Mouse (Mus musculus): Measurements from ENCODE around the gene Cuedc2. TPM values are rescaled to one million over a fixed set of nuclear protein-coding genes. Genes with fewer than 3 reads are reported as not detected.

Gene Cuedc2
- polyA plus RNA-seq, 1 experiment from 2014 or later = 165 TPM

DNA sequence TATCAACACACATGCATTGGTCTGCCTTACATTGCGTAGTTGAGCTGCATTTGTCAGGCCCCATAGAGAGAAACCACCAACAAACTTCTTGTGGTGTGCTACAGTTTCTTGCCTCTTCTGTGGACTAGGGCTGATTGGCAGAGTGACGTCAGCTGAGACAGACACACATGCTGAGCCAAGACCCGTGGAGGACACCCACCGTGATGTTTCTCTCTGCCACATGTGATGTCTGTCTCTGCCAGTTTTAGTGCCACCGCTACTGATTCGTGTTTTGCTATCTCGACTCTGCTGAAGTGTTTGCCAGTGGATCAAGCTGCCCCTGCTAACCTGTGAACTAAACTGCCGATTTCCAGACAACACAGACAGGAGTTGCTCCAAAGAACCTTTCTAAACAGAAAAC, 23.6 kb upstream of the Cuedc2 start:
- Histone ChIP-seq H3K4me1 (ENCODE audit: control insufficient read depth, insufficient read depth, low read length) (peaks cover 8% of the 10 kb centered on the region), H3K9me3 (ENCODE audit: control insufficient read depth, low read length) (no peaks in the 10 kb centered on the region), H3K4me3 (ENCODE audit: low read length) (no peak overlapping the region), H3K27ac (ENCODE audit: low read depth, low read length) (no peak overlapping the region), H3K36me3 (ENCODE audit: control insufficient read depth, insufficient read depth, low read length) (no peaks in the 10 kb centered on the region), H3K27me3 (ENCODE audit: control insufficient read depth, insufficient read depth, low read length) (peaks cover 3% of the 10 kb centered on the region; the same call in 1 of the 2 replicates), H3K4me2 (replicated peaks; ENCODE audit: low read depth, low read length) (no peak overlapping the region), H3K9ac (ENCODE audit: low read depth, low read length) (no peak overlapping the region)
- 88% methylated on average over 8 of the region's 8 CpGs for WGBS
- no peak for ATAC-seq (ENCODE audit: low FRiP score, low TSS enrichment)

DNA sequence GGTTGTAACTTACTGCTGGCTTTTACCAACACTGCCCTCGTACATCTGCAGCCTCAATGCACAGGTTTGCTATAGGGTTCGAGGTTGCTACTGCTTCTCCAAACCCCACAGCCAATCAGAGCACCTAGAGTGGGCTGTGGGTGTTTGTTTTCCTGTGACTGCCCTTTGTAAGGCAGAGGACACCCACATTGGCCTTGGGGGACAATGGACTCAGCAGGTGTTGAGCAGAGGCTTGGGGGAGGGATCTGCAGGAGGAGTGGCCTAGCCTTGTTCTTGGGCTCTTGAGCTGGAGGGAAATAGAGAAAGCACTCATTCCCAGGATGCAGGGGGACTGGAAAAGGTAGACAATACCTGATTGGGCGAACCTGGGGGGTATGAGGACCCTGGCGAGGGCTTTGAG, 19.9 kb upstream of the Cuedc2 start:
- H3K27ac ChIP-seq (ENCODE audit: low read depth, low read length) = no peak overlapping the region
- no peak for ATAC-seq (ENCODE audit: low FRiP score, low TSS enrichment)
- peak overlapping the region; percentile 4; the same call in 1 of the 2 replicates for H3K4me2 ChIP-seq (replicated peaks; ENCODE audit: low read depth, low read length)
- H3K36me3 ChIP-seq (ENCODE audit: control insufficient read depth, insufficient read depth, low read length) = no peaks in the 10 kb centered on the region
- H3K9ac ChIP-seq (ENCODE audit: low read depth, low read length) = no peak overlapping the region
- H3K27me3 ChIP-seq (ENCODE audit: control insufficient read depth, insufficient read depth, low read length) = peaks cover 5% of the 10 kb centered on the region; the same call in 1 of the 2 replicates
- no peak overlapping the region for H3K4me3 ChIP-seq (ENCODE audit: low read length)
- H3K4me1 ChIP-seq (ENCODE audit: control insufficient read depth, insufficient read depth, low read length) = peaks cover 12% of the 10 kb centered on the region
- peaks cover 3% of the 10 kb centered on the region; the same call in 1 of the 2 replicates for H3K9me3 ChIP-seq (ENCODE audit: control insufficient read depth, low read length)
- 61% methylated on average over 4 of the region's 4 CpGs for WGBS

DNA sequence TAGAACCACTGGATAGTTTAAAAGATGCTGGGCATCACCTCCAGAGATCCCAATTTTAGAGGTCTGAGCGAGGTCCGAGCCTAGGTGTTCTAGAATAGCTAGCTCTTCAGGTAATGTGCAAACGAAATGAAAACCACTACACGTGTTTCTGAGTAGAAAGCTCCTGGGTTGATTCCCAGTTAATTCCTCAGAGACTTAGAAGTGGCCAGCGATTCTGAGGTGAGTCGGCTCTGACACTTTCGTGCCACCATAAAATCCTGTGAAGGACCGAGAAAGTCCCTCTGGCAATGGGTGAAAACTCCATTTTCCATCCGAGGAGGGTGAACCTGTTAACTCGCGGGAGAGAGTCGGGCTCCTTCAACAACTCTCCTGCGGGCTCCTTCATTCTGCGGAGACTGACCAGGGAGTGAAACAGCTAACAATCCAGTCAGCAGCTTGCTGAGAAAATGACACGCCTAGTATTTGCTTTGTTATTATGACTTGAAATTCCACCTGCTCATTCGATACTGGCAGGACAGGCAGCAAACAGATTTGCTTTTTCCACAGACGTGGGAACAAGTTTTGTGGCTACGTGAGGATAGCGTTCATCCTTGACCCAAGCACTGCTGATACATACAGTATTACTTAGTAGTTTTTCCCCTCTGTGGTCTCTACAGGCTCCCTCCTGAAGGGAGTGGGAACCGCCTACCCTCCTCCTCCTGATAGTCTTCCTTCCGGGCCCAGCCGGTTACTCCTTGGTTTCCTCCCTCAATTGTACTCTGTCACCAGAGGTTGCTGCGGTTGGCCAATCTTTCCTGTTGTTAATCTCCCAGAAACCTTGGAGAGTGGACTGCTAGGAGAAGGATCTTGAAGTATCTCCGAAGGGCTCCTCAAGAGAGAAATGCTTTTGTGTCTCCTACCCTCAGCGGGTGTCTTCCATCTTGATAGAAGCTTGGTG, 19.1 kb upstream of the Cuedc2 start:
- no peak for ATAC-seq (ENCODE audit: low FRiP score, low TSS enrichment)
- 13% methylated on average over 25 of the region's 25 CpGs for WGBS
- peak overlapping the region; percentile 61 for H3K4me3 ChIP-seq (ENCODE audit: low read length)
- H3K27me3 ChIP-seq (ENCODE audit: control insufficient read depth, insufficient read depth, low read length) = peaks cover 5% of the 10 kb centered on the region; the same call in 1 of the 2 replicates
- H3K9ac ChIP-seq (ENCODE audit: low read depth, low read length) = peak overlapping the region; percentile 61; the same call in 1 of the 2 replicates
- H3K27ac ChIP-seq (ENCODE audit: low read depth, low read length) = no peak overlapping the region
- no peaks in the 10 kb centered on the region for H3K36me3 ChIP-seq (ENCODE audit: control insufficient read depth, insufficient read depth, low read length)
- peaks cover 3% of the 10 kb centered on the region; the same call in 1 of the 2 replicates for H3K9me3 ChIP-seq (ENCODE audit: control insufficient read depth, low read length)
- H3K4me1 ChIP-seq (ENCODE audit: control insufficient read depth, insufficient read depth, low read length) = peaks cover 12% of the 10 kb centered on the region
- H3K4me2 ChIP-seq (replicated peaks; ENCODE audit: low read depth, low read length) = peak overlapping the region; percentile 88

DNA sequence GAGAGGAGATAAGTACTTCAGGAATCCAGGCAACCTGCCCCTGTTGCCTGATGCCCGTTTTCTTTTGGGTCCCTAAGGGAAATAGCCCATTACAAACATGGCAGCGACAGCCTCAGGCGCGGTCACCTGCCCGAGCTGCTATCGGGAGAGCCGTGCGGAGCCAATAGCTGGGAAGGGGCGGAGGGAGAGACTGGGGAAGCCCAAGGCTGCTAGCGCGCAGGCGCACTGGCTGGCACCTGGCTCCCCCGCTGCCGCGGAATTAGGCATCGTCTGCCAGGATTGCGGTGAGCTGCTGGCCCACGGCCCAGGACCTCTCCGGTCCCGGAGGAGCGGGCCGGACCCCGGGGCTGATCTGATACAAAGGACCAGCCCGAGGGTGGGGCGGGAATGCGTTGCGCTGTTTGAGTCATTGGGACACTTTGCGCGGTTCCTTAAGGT, 18.2 kb upstream of the Cuedc2 start:
- no peak overlapping the region for H3K27ac ChIP-seq (ENCODE audit: low read depth, low read length)
- peaks cover 5% of the 10 kb centered on the region; the same call in 1 of the 2 replicates for H3K27me3 ChIP-seq (ENCODE audit: control insufficient read depth, insufficient read depth, low read length)

DNA sequence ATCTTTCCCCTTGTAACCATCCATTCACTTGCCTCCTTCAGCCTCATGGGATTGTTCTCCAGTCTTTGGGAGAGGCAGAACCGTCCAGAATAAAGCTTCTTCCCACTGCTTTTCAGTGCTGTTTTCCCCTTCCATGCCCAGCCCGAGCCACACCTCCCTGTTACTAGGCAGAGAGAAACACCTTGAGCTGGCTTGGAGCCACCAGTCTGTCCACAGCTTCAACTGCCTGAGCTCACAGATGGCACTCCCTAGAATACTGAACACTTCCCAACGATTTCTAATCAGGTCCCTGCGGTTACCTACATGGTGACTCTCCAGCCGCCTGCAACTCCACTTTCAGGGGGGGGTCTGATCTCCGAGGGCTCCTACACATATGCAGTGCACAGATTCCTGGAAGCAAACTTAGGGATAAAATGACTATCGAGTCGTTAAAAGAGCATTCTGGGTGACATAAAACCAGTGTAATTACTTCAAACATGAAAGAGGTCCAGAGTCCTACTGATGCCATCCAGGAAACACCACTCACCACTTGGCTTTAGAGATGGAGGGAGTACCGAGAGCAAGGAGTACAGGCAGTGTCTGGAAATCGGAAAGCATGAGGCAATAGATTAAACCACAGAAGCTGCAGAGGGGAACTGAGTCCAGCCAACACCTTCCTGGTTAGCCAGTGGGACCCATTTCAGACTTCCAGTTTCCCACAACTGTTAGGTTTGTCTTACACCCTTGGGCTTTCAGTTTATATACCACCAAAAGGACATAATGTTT, 11.8 kb upstream of the Cuedc2 start, which contains the start of gene 2310034G01Rik:
TSS of gene 2310034G01Rik (minus strand) at position 135 of the 765 bp plus-strand sequence.
- no peaks in the 10 kb centered on the region for H3K9me3 ChIP-seq (ENCODE audit: control insufficient read depth, low read length)
- H3K4me1 ChIP-seq (ENCODE audit: control insufficient read depth, insufficient read depth, low read length) = peaks cover 9% of the 10 kb centered on the region; the same call in 1 of the 2 replicates
- peak within 1 kb of the TSS; percentile 74 for H3K27ac ChIP-seq (ENCODE audit: low read depth, low read length)
- no peaks in the 10 kb centered on the region for H3K27me3 ChIP-seq (ENCODE audit: control insufficient read depth, insufficient read depth, low read length)
- WGBS = 63% methylated on average over 10 of the region's 10 CpGs
- H3K36me3 ChIP-seq (ENCODE audit: control insufficient read depth, insufficient read depth, low read length) = no peaks in the 10 kb centered on the region
- ATAC-seq (ENCODE audit: low FRiP score, low TSS enrichment) = no peak
- peak within 1 kb of the TSS; percentile 96 for H3K4me2 ChIP-seq (replicated peaks; ENCODE audit: low read depth, low read length)
- H3K4me3 ChIP-seq (ENCODE audit: low read length) = peak within 1 kb of the TSS; percentile 69
- H3K9ac ChIP-seq (ENCODE audit: low read depth, low read length) = peak within 1 kb of the TSS; percentile 84

More for the DNA sequence above, 18.2 kb upstream of the Cuedc2 start:
- under 1% methylated on average over 29 of the region's 29 CpGs for WGBS
- H3K4me2 ChIP-seq (replicated peaks; ENCODE audit: low read depth, low read length) = peak overlapping the region; percentile 88
- H3K4me3 ChIP-seq (ENCODE audit: low read length) = peak overlapping the region; percentile 61
- peak overlapping the region; percentile 61 for H3K9ac ChIP-seq (ENCODE audit: low read depth, low read length)
- no peaks in the 10 kb centered on the region for H3K36me3 ChIP-seq (ENCODE audit: control insufficient read depth, insufficient read depth, low read length)
- peaks cover 3% of the 10 kb centered on the region; the same call in 1 of the 2 replicates for H3K9me3 ChIP-seq (ENCODE audit: control insufficient read depth, low read length)
- peak; percentile 85 for ATAC-seq (ENCODE audit: low FRiP score, low TSS enrichment)
- peaks cover 12% of the 10 kb centered on the region for H3K4me1 ChIP-seq (ENCODE audit: control insufficient read depth, insufficient read depth, low read length)

DNA sequence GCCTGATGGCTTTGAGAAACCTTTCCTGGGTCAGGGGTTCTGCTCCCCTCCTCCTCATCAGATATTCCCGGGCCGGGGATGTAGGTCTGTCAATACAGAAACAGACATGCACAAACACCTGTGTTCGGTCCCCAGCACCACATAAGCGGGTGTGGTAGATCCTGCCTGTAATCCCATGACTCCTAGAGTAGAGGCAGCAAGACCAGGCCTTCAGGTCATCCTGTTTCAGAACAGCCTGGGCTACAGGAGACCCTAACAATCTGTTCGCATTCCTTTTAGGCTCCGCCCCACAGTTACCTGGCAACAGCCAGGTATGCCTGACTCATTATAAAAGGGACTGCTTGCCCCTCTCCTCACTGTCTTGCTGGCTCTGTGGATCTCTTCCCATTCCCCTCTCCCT, 11.0 kb upstream of the Cuedc2 start:
- no peaks in the 10 kb centered on the region for H3K27me3 ChIP-seq (ENCODE audit: control insufficient read depth, insufficient read depth, low read length)
- no peaks in the 10 kb centered on the region for H3K36me3 ChIP-seq (ENCODE audit: control insufficient read depth, insufficient read depth, low read length)
- no peak overlapping the region for H3K27ac ChIP-seq (ENCODE audit: low read depth, low read length)
- no peaks in the 10 kb centered on the region for H3K9me3 ChIP-seq (ENCODE audit: control insufficient read depth, low read length)
- H3K4me2 ChIP-seq (replicated peaks; ENCODE audit: low read depth, low read length) = peak overlapping the region; percentile 96
- WGBS = 23% methylated on average over 6 of the region's 6 CpGs
- peak overlapping the region; percentile 84 for H3K9ac ChIP-seq (ENCODE audit: low read depth, low read length)
- peaks cover 9% of the 10 kb centered on the region; the same call in 1 of the 2 replicates for H3K4me1 ChIP-seq (ENCODE audit: control insufficient read depth, insufficient read depth, low read length)
- H3K4me3 ChIP-seq (ENCODE audit: low read length) = peak overlapping the region; percentile 69
- ATAC-seq (ENCODE audit: low FRiP score, low TSS enrichment) = peak; percentile 25; the same call in 1 of the 2 replicates

DNA sequence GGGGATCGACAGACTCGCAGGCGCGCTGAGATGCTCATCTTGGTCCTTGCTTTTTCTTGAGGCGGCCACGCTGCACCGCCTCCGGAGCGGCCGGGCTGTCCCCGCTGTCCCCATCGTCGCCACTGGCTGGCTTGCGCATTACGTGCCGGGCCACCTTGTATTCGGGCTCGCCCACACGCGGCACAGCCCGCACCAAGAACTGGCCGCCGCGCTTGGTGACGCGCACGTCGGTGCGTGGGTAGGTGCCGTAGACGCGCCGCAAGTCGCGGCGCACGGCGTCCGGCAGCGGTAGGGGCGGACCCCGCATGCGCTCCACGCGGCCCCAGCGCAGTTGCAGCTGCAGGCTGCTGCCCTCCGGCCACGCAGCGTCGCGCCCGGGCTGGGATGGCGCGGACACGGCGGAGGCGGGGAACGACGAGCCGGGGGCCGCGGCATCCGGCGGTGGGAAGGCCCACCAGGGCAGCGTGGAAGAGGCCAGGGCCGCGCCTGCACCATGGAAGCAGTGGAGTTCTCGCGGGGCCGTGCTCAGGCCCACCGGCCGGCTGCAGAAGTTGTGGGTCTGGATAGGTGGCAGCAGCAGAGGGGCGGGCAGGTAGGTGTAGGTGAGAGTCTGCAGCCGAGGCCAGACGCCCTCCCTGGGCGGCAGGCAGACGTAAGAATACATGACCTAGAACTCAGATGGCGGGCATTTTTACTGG, 10.4 kb upstream of the Cuedc2 start:
- peak; percentile 85 for ATAC-seq (ENCODE audit: low FRiP score, low TSS enrichment)
- H3K27me3 ChIP-seq (ENCODE audit: control insufficient read depth, insufficient read depth, low read length) = no peaks in the 10 kb centered on the region
- H3K27ac ChIP-seq (ENCODE audit: low read depth, low read length) = peak overlapping the region; percentile 74
- H3K9ac ChIP-seq (ENCODE audit: low read depth, low read length) = peak overlapping the region; percentile 84
- H3K36me3 ChIP-seq (ENCODE audit: control insufficient read depth, insufficient read depth, low read length) = no peaks in the 10 kb centered on the region
- H3K4me3 ChIP-seq (ENCODE audit: low read length) = peak overlapping the region; percentile 69
- H3K4me1 ChIP-seq (ENCODE audit: control insufficient read depth, insufficient read depth, low read length) = peaks cover 9% of the 10 kb centered on the region; the same call in 1 of the 2 replicates
- no peaks in the 10 kb centered on the region for H3K9me3 ChIP-seq (ENCODE audit: control insufficient read depth, low read length)
- H3K4me2 ChIP-seq (replicated peaks; ENCODE audit: low read depth, low read length) = peak overlapping the region; percentile 96
- WGBS = under 1% methylated on average over 76 of the region's 78 CpGs

All from kidney, embryonic 14.5 days (tissue).